Mouse (Mus musculus): ENCODE data around the gene Alg14.

Gene Alg14

DNA sequence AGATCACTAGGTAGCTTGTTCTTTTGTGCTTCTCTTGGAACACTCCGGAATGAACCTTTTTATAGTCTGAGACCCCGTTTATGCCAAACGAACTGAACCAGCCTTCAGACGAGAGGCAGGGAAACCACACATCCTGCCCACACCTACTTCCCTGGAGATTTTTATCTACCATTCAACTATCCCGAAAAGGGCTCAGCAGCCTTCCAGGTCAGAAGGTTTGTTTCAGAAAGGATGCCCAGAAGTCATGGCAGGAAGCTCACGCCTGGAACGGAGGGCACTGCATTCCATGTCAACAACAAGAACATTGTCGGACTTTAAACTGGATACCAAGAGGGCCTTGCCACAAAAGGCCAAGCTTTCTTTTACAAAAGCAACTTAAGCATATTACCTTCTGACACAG, 73.6 kb downstream of the Alg14 start:
- no peak for DNase-seq (ENCODE audit: low spot score in 2 of 2)

DNA sequence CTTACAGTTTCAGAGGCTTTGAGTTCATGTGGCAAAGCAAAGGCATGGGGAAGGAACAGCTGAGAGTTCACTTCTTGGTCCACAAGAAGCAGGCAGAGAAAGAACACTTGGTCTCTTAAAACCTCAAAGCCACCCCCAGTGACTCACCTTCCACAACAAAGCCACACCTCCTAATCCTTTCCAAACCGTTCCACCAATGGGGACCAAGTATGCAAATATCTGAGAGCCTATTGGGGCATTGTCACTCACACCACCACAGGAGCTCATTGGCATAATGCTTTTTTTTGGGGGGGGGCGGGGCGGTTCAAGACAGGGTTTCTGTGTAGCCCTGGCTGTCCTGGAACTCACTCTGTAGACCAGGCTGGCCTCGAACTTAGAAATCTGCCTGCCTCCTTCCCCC, 77.0 kb downstream of the Alg14 start:
- DNase-seq (ENCODE audit: low spot score in 2 of 2): no peak

DNA sequence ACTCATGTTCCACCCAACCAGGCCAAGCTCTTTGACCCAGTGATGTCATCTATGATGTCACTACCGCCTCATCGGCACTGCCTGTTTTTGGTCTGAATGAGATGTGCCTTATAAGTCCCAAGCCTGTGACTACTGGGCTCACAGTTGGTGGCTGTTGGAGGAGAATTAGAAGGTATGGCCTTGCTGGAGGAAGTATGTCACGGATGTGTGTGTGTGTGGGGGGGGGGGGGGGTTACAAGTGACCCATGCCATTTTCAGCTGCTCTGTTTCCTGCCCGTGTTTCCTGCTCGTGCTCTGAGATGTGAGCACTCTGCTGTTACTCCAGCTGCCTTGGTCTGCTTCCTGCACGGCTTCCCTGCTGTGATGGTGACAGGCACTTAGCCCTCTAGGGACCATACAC, 77.9 kb downstream of the Alg14 start:
- DNase-seq (ENCODE audit: low spot score in 2 of 2): peak in 1 of 2 experiments; percentile 27

DNA sequence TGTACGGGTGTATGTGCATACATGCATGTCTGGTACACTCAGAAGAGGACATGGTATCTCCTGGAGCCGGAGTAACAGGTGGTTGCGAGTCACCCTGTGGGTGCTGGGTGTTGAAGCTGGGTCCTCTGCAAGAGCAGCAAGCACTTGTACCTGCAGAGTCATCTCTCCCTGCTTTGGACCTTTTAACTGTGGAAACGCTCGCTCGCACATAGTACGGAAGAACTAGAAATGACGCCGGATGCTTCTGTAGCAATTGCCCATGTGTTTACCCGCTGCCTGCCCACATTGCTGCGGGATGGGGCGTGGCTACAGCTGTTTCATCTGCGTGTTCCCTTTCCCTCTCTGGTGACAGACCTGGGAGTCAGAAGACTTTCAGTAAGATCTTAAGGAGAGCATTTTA, 78.7 kb downstream of the Alg14 start:
- DNase-seq (ENCODE audit: low spot score in 2 of 2): peak in 1 of 2 experiments; percentile 14

DNA sequence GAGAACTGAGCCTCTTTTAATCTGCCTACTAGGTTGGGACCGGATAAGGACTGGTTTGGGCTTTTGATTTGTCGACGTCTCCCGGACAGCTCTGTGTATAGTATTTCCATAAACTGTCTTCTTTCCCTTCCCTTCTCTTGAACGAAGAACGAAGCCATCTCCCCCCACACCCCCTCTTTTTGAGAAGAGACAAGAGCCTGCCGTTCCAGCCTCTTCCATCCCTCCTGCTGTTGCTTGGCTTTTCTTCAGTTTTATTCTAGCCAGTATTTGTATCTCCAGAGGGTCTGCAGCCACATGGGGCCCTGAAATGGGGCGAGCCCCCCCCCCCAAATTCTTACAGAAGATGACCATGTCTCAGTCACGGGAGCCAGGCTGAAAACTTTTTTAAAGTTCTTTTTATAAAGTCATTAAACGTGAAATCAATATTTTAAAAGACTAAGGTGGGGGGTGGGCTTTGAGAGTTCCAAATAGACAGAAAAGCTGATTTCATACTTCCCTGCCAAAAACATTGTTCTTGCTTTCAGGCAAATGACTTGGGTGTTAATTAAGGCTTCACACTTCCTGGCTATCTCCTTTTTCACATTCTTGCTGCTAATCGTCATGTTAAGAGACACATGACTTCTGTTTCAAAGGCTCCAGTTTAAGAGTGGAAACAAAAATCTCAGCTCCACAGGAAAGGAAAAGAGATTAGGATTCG, 79.4 kb downstream of the Alg14 start:
- DNase-seq (ENCODE audit: low spot score in 2 of 2): no peak

DNA sequence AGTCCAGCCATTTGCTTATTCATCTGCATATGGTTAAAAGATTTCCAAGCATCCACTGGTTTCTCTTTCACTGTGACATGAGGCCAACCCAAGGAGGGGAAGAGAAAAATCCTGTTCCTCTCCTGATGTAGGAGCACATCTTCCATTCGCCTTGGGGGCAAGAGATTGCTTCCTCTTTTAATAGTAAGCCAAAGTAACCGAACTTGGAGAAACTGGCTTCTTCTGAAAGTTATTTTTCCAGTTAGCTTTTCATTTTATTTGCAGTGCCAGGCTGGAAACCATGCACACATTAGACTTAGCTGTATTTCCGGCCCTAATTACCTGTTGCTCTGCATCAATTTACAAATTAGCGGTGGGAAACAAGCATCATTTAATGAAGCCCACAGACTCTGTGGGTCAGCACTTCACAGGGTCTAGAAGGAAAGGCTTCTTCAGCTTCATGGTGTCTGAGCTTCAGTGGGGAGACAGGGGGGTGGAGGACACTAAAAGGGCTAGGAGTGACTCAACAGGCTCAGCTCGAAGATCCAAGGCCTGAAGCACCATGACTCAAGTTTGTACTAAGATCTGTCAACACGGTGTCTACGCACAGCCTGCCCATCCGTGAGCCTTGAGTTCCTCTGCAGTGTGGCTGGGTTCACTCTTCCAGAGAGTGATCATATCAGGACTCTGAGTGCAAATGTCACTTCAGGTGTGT, 80.1 kb downstream of the Alg14 start:
- DNase-seq (ENCODE audit: low spot score in 2 of 2): no peak

DNA sequence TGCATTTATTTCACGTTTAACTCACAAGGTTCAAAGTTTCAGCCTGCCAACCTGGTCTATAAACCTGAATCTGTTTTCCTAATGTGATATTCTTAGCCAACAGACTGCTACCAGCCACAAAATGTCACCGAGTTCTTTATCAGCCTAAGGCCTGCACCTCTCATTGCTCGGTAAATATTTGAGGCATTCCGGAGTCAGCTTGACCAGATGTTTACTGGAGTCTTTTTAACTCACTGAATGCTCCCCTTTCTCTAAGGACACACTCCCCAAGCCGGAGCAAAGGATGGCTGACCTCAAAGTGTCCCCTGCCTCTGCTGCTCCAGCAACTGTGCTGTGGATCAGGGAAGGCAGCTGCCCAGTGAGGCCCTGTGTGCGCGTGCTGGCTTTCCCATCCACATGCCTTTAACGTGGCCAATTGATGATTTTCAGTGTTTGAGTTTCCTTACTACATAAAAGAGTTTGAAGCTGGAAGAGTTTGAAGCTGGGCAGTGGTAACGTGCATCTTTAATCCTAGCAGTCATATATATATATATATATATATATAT, 82.4 kb downstream of the Alg14 start:
- DNase-seq (ENCODE audit: low spot score in 2 of 2): no peak

DNA sequence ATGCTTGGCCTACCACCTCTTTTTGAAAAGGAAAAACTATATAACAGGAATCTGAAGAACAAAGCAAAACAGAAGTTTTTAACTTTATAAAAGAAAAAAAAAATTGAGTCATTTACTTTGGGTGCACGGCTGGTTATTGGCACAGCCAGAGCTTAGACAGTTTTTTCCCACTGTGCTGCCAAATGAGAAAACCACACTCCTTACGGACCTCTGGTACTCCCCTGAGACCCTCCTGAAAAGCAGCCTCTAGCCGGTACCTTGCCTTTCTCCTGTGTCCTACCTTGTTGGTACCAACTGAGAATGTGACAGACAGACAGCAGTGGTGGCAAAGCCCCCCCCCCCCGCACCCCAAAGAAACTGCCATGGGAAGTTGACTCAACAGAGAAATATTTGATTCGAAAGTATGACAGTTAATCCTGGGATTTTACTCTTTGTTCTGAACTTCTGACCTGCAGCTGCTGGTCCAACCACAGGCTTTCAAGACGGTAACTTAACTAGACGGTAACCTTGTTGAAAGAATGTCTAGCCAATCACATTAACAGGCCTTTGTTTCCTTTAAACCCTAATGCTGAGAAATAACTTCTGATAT, 84.1 kb downstream of the Alg14 start:
- no peak for DNase-seq (ENCODE audit: low spot score in 2 of 2)

DNA sequence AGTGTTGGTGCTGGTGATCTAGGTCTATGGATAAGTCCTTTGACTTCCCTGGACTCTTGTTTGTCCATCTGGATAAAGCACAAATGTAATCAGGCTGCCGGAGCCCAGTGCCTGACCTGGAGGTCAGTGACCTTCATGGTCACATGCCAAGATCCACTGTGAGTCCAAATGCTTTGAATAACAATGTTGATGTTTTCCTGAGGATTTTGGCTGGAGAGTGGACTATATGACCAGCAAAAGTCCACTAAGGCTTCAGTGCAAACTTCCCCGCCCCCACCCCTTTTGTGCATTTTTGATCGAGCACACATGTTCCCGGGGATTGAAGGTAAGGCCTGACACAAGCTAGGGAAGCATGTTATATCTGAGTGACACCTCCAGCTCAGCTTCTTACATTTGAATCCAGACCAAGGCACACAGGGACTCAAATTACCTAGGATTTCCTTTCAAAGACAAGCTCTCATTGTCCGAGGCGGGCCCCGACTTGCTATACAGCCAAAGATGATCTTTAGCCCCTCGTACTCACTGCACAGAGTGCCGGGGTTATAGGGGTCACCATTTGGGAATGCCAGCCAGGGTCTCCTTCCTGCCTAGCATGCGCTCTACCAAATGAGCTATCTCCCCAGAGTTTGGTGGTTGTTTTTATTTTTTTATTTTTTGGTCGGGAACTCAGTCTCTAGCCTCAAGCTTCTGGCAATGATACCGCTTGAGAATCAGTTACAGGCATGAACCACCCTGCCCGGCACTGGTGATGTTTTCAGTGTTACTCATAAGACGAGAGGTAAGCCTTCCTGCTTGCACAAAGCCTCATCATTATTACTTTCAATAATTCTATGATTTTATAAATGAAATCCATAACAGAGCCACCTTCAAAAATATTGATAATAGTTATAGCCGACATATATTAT, 87.4 kb downstream of the Alg14 start:
- DNase-seq (ENCODE audit: low spot score in 2 of 2): no peak

DNA sequence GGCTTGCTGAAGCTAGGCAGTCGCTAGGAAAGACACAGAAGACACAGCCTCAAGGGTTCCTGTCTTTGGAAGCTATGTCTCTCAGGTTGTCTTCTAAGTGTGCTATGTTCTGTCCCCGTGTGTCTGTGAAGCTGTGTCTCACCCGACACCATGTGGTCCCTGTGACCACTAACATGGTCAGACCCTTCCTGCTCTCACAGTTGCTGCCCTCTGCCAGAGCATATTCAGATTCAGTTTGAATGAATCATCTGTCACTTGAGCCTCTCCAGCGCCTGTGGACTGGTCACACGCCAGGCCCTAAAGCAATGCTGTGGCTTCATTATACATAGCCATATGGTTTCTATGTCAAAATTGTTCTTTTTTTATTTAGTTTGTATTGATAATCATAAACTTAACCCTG, 88.1 kb downstream of the Alg14 start:
- no peak for DNase-seq (ENCODE audit: low spot score in 2 of 2)

DNA sequence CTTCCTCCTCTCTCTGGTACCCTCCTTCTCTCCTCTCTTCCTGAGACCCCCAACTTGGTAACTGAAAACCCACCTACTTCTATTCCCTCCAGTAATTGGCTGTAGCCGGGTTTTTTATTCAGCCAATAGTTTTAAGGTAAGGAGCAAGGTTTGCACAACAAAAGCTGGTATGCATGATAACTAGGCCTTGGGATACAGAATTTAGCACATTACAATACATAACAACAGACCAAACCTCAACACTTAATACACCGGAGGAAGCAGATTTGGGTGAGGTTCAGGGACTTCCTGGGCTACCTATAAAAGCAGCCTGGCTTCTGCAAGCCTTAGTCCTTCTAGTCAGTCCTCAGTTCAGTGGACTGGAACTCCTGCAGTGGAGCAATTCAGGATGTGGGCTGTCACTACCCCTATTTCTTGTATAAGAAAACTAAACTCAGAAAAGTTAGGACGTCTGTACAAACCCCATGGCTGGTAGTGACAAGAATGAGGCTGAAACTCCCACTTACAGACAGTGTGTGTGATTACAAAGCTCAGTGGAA, 96.0 kb downstream of the Alg14 start:
- no peak for DNase-seq (ENCODE audit: low spot score in 2 of 2)

DNA sequence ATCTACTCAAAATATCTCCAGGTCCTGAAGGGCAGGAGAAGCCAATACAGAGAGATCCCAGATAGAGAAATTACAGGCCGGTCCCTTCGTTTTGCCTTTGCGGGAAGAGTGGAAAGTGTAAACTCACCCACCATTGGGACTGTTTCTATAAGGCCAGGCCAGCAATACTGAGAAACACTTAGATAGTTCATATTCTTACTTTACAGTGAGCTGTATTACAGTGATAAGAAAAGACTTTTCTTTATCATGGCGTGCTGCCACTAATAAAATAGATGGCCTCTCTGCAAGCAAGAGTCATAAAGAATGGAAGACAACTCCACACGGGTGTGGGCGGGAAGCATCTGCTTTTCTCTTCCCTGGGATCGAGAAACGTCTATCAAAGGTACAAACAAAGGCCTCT, 97.8 kb downstream of the Alg14 start:
- no peak for DNase-seq (ENCODE audit: low spot score in 2 of 2)

DNA sequence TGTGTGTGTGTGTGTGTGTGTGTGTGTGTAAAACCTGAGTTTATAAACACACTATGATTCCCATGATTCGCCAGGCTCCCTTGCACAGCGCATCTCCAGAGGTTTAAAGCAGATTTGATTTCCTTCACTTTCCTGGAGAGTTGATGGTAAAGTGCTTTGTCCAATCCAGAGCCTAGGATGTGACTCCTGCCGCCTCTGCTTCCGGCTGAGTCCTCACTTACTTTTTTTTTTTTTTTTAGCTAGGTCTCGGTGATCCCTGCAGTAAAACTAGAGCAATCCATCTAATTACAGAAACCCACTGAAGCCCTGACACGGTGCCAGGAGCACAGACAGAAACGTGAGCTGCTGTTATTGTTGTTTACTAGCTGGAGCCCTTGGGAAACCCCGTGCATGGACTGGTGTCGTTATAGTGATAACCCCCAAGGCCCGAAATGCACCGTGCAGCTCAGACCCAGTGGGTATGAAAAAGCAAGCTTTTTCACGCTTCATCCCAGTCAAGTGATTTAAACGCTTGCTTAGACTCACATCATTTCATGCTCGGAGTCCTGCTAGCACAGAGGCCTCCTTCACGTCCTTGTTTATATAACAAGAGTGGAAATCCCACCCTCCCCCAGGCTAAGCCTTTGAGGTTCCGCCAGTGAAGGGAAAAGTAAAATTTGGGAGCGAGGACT, 98.4 kb downstream of the Alg14 start:
- DNase-seq (ENCODE audit: low spot score in 2 of 2): no peak

DNA sequence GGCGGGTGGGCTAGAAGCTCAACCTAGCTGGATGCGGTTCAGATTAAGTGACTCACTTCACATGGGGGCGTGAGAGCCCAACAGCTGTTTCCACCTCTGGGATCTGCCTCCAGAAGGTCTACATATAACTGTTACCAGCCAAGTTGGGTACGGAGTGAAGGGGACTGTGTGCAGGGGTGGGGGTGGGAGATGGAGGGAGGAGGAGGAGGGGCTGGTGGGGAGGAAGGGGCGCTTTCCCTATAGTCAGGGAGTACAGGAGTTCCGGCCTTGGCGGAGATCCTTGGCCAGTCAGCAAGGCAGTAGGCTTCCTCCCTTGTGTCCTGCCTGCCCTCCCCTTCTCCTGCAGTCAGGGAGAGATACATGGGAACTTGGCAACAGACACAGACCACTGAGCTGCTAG, 99.2 kb downstream of the Alg14 start:
- DNase-seq (ENCODE audit: low spot score in 2 of 2): no peak

DNA sequence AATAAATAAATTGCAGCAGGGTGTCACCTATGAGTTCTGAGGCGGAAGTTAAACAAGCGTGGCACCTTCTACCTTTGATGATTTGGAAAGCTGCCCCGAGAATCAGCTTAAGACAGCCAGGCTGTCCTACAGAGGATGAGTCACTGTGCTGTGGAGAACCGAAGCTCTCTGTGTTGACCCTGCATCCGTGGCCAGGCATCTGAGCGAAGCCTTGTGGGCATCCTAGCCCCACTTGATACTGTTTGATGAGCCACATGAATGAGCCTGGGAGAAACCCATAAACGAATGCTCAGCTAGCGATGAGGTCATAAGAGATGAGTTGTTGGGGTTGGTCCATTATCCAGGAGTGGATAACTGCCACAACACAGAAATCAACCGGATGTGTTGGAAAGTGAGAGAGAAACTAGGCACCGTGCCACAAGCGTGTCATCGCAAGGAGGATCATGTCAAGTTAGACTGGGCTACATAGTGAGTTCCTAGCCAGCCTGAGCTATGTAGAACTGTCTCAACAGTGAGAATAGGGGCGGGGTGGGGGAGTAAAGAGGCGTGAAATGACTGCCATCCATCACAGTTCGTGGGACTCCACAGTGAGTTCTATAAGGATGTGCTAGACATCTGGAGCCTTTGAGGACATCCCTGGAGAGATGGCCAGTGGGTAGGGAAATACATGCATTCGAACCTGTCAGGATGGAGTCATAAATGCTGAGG, 104.2 kb downstream of the Alg14 start:
- no peak for DNase-seq (ENCODE audit: low spot score in 2 of 2)

DNA sequence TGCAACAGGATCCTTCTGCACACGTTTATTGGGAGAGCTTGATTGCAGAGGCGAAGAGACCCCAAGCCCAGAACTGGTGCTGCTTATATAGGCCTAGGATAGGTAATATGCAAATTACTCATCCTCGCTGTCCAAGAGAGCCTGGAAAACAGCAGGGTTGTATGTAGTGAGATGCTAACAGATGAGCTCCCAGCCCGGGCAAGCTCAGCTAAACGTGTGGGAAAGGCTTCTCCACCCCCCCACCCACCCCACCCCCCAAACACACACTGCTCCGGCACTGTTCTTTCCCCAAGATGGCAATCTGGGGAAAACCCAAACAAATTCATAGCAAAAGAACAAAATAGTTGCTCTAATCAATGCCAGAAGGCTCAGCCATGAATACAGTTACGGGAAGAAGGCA, 105.0 kb downstream of the Alg14 start:
- no peak for DNase-seq (ENCODE audit: low spot score in 2 of 2)

DNA sequence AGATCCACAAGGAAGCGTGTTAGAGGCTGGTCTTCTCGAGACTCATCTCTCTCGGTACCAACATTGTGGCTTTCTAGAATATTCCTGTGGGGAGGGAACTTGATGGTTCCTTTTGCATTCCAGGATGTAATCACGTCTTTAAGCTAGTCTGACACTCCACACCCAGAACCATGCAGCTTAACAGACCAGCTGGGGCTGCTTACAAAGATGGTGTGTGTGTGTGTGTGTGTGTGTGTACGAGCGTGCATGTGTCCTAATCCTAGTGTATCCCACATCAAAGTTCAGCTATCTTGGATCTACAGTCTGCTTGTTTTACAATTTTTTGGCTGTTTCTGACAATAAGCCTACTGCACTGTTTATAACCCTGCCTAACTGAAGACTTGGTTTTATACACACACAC, 105.4 kb downstream of the Alg14 start:
- DNase-seq (ENCODE audit: low spot score in 2 of 2): no peak

DNA sequence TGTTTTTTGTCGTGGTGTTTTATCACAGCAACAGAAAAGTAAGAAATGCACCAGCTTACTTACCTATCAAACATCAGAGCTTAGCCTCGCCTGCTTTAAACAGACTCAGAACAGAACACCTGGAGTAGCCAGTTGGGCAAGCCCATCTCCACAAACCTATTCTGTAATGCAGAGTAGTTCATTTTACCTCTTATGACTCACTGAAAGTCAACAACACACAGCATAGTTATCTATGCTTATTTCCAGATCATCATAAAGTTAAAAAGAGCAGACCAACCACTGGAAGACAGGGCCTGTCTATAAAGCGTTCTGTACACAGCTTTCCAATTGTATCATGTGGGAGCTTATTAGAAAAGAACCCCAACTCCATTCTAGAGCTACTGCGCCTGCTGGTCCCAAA, 109.8 kb downstream of the Alg14 start:
- DNase-seq (ENCODE audit: low spot score in 2 of 2): no peak

DNA sequence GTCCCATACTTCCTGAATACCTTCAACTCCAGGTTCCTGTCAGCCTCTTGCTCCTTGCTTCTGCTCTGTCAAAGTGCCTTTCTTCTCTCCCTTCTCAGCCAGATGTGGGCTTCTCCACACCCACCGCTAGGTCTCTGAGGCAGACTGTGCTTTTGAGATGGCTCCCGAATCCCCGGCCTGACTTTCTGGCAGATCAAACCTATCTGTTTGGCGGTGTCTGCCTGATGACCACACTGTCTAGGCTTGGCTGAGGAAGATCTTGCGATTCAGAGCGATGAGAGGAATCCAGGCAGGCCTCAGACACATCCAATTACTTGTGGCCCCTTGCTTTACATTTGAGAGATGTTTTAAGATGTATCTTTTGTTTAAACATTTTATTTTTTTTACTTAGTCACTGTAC, 110.5 kb downstream of the Alg14 start:
- no peak for DNase-seq (ENCODE audit: low spot score in 2 of 2)

DNA sequence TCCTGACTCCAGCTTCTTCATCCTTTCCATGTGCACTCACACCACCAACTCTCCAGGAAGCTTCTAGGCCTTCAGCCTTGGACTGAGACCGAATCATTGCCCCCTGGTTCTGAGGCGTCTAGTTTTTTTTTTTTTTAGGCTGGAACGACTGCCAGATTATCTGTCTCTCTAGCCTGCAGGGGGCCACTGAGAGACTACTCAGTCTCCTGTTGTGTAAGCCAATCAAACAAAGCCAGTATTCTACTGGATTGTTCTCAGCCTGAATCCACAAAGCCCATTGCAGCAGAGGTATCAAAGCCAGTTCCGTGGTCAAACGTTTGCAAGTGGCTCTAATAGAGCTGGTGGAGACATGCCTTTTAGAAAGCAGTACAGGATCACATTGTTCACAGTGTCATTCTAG, 111.9 kb downstream of the Alg14 start:
- no peak for DNase-seq (ENCODE audit: low spot score in 2 of 2)

DNA sequence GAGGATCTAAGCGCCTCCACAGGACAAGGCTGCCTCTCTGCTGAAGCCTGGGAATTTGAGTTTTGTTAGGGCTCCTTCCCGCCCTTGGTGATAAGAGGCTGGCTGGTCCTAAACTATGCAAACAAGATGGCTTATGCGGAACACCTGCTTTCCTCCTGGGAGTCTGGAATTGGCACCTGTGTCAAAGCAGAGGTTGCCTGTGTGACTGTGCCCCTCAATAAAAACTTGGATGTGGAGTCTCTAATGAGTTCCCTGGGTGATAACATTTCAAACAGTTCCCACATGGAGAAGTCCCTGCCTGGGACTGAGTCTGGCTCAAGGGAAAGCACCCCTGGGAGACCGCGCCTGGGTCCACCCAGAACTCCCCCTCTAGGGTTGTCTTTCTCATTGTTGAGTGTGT, 113.5 kb downstream of the Alg14 start:
- DNase-seq (ENCODE audit: low spot score in 2 of 2): no peak
